Mouse (Mus musculus) brown adipose tissue, adult 24 weeks (tissue): ENCODE data around the gene Fads2. TPM values are rescaled to one million over a fixed set of nuclear protein-coding genes. Genes with fewer than 3 reads are reported as not detected.
A peak's percentile ranks its signal among the peaks of the same experiment; 100 is the strongest.

Source experiments
- H3K27ac ChIP-seq: fragments of 200-500 bp; replicated peaks from 2 replicates; pipeline ENCODE4 v1.5.1; 2012; ENCODE audit warnings: low read depth, mild to moderate bottlenecking, low read length
- H3K4me1 ChIP-seq: fragments of 200-500 bp; 2 replicates; pipeline ENCODE4 v1.6.1; 2012; ENCODE audit warnings: low read length, mixed read lengths; ENCODE audit not compliant: control insufficient read depth, insufficient read depth, insufficient read length
- H3K4me3 ChIP-seq: fragments of 200-500 bp; 2 replicates; pipeline ENCODE4 v1.5.1; 2012; ENCODE audit warnings: low read depth, mild to moderate bottlenecking, low read length, moderate library complexity; ENCODE audit not compliant: insufficient read depth
- polyA plus RNA-seq: library from polyadenylated mRNA; stranded (reverse); fragments of >200 nt; gene quantifications from 2 replicates; pipeline ENCODE4 v1.2.4, GENCODE M21; 2012; ENCODE audit not compliant: missing spikeins, insufficient read depth, insufficient read length

Gene Fads2
- polyA plus RNA-seq, 1 experiment = 9.6 TPM

DNA sequence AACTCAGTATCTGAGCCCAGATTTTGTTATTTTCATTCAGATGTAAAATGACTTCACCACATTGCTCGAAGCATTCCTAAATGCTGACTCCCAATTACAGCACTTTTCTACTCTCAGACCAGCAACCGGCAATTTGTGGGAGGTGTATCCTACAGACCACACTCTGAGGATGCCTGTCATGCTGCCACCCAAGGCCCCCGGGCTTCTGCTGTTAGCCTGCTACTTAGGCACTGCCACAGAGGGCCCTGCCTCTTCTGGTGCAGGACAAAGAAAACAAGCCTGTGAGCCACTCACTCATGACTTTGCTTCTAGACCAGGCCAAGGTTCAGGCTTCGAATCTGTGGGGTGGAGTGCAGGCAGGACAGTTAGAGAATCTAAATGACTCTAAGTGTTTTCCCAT is 11.4 kb upstream of the Fads2 start:
- Histone ChIP-seq H3K4me3 (no peak overlapping the region), H3K4me1 (no peaks in the 10 kb centered on the region), H3K27ac (no peak overlapping the region)

DNA sequence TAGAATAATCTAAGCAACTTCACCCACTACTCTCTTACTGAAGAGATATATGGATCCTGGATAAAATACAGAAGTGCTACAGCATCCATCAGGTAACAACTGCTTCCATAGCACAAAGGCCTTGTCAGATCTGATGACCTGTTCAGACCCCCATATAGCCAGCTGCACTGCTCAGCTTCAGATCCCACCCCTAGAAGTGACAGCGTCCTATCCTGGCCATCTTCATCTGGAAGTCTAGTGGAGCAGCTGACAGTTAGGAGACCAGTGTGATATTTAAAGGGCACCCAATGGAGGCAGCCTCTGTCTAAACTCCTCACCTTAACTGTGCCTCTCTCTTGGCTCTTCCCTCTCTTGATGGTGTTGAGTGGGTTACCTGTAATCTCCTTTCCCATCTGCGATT is 7.1 kb upstream of the Fads2 start:
- H3K4me3 ChIP-seq = no peak overlapping the region
- no peak overlapping the region for H3K27ac ChIP-seq
- no peaks in the 10 kb centered on the region for H3K4me1 ChIP-seq

DNA sequence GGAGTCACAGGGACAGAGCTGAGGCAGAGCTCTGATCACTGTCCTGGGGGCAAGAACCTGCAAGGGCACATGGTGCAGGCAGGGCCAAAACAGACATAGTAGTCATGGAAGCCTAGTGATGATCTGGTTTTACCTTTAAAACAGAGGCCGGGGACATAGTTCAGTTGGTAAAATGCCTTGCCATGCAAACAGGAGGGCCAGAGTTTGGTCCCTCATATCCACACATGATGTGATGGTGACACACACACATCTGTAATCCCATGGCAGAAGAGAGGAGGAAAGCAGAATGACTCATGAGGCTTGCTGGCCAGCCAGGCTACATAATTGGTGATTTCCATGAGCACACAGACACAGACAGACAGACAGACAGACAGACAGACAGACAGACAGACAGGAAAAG is 6.6 kb upstream of the Fads2 start:
- H3K4me1 ChIP-seq = no peaks in the 10 kb centered on the region
- no peak overlapping the region for H3K27ac ChIP-seq

GRCm38 (mm10) chr19:10107051-10107611 is 5.6 kb upstream of the Fads2 start:
- no peak overlapping the region for H3K4me3 ChIP-seq
- H3K4me1 ChIP-seq = no peaks in the 10 kb centered on the region
- no peak overlapping the region for H3K27ac ChIP-seq

More for the DNA sequence above, 6.6 kb upstream of the Fads2 start:
- no peak overlapping the region for H3K4me3 ChIP-seq

- H3K4me3 ChIP-seq = no peak overlapping the region
- no peaks in the 10 kb centered on the region for H3K4me1 ChIP-seq
- H3K27ac ChIP-seq = no peak overlapping the region
These were observed 5.1 kb upstream of the Fads2 start for GRCm38 (mm10) chr19:10106634-10107033.

DNA sequence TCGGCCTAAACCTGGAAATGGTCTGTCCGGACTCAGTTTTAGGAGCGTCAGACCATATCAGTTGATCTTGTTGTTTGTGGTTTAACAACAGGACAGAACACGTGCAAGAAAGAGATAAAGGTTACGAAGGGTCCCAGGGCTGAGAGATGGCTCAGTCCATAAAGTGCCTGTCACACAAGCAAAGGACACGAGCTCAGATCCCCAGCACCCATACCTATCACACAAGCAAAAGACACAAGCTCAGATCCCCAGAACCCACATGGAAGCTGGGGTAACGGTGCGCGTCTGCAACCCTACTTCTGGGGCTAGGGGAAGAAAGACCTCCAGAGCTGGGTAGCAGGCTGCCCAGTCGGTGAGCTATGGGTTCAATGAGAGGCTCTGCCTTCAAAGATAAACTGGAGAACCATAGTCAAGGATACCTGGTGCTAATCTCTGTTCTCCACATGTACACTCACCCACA is 3.5 kb upstream of the Fads2 start:
- Histone ChIP-seq H3K4me3 (no peak overlapping the region), H3K4me1 (no peaks in the 10 kb centered on the region), H3K27ac (no peak overlapping the region)

GRCm38 (mm10) chr19:10104234-10104633 is 2.7 kb upstream of the Fads2 start:
- Histone ChIP-seq H3K4me1 (no peaks in the 10 kb centered on the region), H3K27ac (no peak overlapping the region), H3K4me3 (no peak overlapping the region)

- no peak overlapping the region for H3K27ac ChIP-seq
These were observed 631 bp upstream of the Fads2 start for GRCm38 (mm10) chr19:10102054-10102700.

DNA sequence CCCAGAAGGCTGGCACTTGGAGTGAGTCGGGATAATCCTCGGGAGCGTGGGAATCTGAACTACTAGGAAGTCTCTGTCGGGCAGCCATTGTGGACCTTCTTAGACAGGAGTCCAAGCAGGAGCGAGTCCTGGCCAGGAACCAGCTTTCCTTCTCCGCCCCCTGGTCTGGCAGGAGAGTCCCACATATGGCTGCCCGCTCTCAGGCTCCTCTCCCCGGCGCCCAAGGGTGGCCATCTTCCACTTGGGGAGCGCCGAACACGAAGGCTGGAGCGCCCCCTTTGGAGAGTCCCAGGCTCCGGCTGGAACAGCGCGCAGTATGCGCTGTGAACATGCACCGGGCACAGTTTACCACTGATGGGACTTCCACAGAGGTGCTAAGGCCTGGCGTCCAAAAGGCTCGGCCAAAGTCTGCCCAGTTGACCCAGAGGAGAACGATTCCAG is 895 bp downstream of the Fads2 start:
- Histone ChIP-seq H3K27ac (peak overlapping the region; percentile 31), H3K4me3 (peak overlapping the region; percentile 74), H3K4me1 (no peaks in the 10 kb centered on the region)

More at GRCm38 (mm10) chr19:10102054-10102700, 631 bp upstream of the Fads2 start:
- no peaks in the 10 kb centered on the region for H3K4me1 ChIP-seq
- H3K4me3 ChIP-seq = peak overlapping the region; percentile 74

GRCm38 (mm10) chr19:10097826-10098225 is 3.7 kb downstream of the Fads2 start:
- Histone ChIP-seq H3K4me3 (no peak overlapping the region), H3K4me1 (no peaks in the 10 kb centered on the region), H3K27ac (no peak overlapping the region)

DNA sequence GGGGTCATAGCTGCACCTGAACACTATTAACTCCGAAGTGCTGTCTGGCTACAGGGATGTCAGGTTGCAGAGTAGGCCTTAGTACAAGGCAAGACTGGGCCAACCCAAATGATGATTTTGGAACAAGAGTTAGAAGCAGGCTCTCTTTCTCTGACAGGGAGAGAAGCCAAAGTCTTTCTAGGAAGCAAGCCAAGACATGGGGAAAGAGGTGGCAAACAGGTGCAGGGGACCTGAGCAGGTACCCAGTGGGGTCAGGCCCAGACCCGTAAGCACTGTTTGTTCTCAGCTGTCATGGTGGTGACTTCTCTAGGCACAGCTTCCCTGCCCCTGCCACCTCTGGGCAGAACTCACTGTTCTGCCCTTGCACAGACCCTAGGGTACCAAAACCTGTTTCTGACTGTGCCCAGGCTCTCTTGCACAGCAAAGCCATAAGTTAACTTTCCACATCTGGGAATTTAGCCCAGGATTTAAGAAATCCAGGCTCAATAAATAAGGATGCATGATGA is 5.1 kb downstream of the Fads2 start:
- no peak overlapping the region for H3K4me3 ChIP-seq
- H3K27ac ChIP-seq = no peak overlapping the region

DNA sequence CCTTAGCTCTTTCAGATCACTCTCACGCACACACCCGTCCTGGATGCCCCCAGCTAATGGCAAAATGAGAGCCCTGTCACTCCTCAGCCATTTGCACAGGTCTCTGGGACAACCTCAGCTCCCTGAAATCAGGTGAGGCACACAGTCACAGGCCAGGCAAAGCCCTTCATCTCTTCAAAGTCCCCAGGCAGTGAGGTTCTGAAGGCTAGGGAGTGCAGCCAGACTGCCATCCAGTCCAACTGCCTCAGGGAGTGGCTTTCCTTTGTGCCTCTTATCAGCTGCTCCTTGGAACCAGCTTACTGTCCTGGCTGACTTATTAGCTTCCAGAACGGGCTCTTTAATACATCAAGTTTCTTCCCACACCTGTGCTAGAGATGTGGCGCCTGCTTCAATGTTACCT is 6.9 kb downstream of the Fads2 start:
- no peak overlapping the region for H3K4me3 ChIP-seq
- H3K4me1 ChIP-seq = no peaks in the 10 kb centered on the region
- no peak overlapping the region for H3K27ac ChIP-seq

More for the DNA sequence above, 5.1 kb downstream of the Fads2 start:
- no peaks in the 10 kb centered on the region for H3K4me1 ChIP-seq

- Histone ChIP-seq H3K4me1 (no peaks in the 10 kb centered on the region), H3K4me3 (no peak overlapping the region), H3K27ac (no peak overlapping the region)
These were observed 7.7 kb downstream of the Fads2 start for GRCm38 (mm10) chr19:10093829-10094228.

- no peak overlapping the region for H3K4me3 ChIP-seq
- H3K27ac ChIP-seq = no peak overlapping the region
- peaks cover 6% of the 10 kb centered on the region; the same call in 1 of the 2 replicates for H3K4me1 ChIP-seq
These were observed 14.6 kb downstream of the Fads2 start for GRCm38 (mm10) chr19:10086976-10087375.

DNA sequence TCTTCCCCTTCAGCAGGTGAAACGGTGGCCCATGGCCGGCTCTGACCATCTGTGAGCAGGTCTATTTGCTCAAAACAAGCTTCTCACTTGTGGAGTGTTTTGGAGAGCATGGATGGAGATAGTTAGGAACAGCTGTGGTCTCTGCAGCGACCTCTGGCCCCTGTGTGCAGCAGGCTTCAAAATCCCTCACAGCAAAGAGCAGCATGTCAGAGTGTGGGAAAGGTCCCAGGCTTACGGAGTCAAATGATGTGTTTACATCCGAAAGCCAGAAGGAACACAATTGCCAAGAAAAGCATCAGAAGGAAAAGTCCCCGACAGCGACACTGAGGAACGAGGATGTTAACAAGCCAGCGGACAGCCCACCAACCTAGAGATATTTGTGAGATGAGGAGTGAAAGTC is 16.1 kb downstream of the Fads2 start:
- Histone ChIP-seq H3K4me3 (no peak overlapping the region), H3K4me1 (peaks cover 6% of the 10 kb centered on the region; the same call in 1 of the 2 replicates), H3K27ac (peak overlapping the region; percentile 18; the same call in 1 of the 2 replicates)

GRCm38 (mm10) chr19:10082105-10082504 is 19.4 kb downstream of the Fads2 start:
- Histone ChIP-seq H3K4me1 (peaks cover 6% of the 10 kb centered on the region; the same call in 1 of the 2 replicates), H3K4me3 (no peak overlapping the region), H3K27ac (peak overlapping the region; percentile 63)
